Mouse (Mus musculus) inflammation-experienced regulatory T-cells (primary cell): ENCODE results near the gene Sos2. TPM values are rescaled to one million over a fixed set of nuclear protein-coding genes. Genes with fewer than 3 reads are reported as not detected.

Experiments used
- polyA plus RNA-seq, 2 experiments: library from polyadenylated mRNA; unstranded; fragments of 100-300 nt; shearing (Covaris generic); gene quantifications; one replicate each; pipeline ENCODE4 v1.2.1; 2017

Gene Sos2
- polyA plus RNA-seq: 10 to 100 TPM; 19.9 to 22.7 TPM

DNA sequence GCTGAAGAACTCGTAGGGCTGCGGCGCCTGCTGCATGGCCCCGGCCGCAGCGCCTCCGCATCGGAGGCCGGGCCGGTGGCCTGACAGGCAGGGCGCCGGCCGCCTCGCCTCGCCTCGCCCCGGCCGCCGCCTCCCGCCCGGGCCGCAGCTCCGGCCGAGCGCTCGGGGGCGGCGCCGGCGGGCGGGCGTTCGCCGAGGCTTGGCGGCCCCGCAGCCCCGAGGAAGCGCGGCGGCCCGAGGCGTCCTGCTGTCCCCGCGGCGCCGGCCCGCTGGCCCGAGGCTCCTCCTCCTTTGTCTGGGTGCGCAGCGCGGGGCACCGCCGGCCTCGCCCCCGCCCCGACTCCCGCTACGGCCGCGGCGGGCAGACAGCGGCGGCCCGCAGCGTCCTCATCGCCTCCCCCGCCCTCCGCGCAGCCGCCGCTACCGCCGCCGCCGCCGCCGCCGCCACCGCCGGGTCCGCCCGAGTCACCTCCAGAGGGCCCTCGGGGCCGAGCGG, at the start of gene Sos2:
Gene Sos2 (minus strand): TSS at position 287 of the 496 bp plus-strand sequence.

DNA sequence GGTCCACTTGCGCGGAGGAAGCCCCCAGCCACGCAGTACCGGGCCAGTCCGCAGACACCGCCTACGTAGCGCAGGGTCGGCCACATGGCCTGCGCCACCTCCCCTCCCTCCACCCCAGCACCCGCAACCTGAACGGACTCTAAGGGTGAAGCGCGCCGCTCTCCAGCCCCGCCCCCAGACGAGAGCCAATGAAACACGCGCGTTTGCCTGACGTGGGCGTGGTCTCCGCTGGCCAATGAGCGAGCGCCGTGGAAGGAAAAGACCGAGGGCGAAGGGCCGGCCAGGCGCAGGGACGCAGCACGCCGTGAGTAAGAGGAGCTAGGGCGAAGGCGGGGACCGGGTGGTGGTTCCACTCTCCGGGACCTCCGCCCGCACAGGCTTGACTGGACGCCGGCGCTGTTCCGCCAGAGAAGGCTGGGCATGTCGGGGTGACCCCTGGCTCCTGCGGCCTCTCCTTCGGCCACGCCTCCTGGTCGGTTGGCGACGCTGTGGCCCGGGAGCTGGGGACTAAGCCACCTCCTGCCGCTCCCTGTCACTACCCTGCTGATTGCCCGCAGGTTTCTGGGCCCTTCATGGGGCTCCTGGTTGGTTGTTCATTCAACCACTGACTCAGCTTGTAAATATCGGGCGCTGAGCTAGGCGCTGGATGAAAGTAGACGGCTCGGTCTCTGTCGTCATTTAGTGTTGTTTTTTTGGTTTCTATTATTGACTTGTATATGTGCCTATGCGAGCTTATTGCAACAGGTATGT, 43.2 kb upstream of the Sos2 start, which contains the start of the genes L2hgdh and Atp5s:
Gene L2hgdh (minus strand): TSS at position 163 of the 750 bp plus-strand sequence.
Gene Atp5s (plus strand): TSS at position 240 of the 750 bp plus-strand sequence.

DNA sequence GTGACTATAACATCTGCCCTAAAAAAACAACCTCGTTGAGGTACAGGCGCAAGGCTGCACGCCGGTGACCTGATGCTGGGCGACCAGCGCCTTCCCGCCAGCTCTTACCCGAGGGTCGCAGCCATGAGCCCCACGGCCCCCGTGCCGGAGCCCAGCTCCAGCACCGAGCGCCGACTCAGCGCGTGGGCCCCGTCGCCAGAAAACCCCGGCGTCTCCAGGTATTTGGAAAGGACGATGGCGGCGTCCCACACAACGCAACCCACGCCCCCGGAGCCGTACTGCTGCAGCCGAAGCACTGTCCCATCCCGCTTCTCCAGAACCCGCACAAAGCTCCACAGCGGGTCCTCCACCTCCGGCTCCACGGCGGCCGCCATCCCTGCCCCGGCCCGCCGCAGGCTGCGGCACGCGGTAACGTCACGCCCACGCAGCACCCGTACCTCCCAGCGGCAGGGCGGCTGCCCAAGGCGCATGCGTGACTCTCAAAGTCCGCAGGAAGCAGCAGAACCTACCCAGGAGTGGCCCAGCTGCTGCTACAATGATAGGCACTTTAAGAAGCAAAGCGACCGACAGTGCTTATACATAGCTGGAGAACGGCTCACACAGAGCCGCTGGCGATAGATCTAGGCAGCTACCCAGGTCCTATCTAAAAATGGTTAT, 98.9 kb downstream of the Sos2 start, which contains the start of gene Vcpkmt:
Gene Vcpkmt (minus strand): TSS at position 416 of the 657 bp plus-strand sequence.

Other genes with a start within 250 kb of the Sos2 start
- gene Vcpkmt, start 98.8 kb downstream of the Sos2 start, polyA plus RNA-seq: 1 to 10 TPM; 3.9 to 4.3 TPM
- gene L2hgdh, start 43.0 kb upstream of the Sos2 start, polyA plus RNA-seq: 10 to 100 TPM in 1 of 2 experiments, 1 to 10 TPM in 1; 5.4 to 11.4 TPM
- 10 to 100 TPM; 18.8 to 24.8 TPM for gene Atp5s, start 43.1 kb upstream of the Sos2 start, polyA plus RNA-seq
- gene Cdkl1, start 109.4 kb upstream of the Sos2 start, polyA plus RNA-seq: not detected
- gene Atl1, start 210.8 kb upstream of the Sos2 start, polyA plus RNA-seq: 1 to 10 TPM; 1.1 to 1.3 TPM
- gene Map4k5, start 211.3 kb upstream of the Sos2 start, polyA plus RNA-seq: 10 to 100 TPM in 1 of 2 experiments, 1 to 10 TPM in 1; 5.6 to 10.0 TPM